Mouse (Mus musculus) heart, adult 8-10 months (tissue): ENCODE results near the gene Pappa. TPM values are rescaled to one million over a fixed set of nuclear protein-coding genes. Genes with fewer than 3 reads are reported as not detected.

Source experiments
- DNase-seq: peaks from one replicate; pipeline ENCODE4 v3.0.0; 2022; ENCODE audit warnings: low spot score
- total RNA-seq, 4 experiments: library from RNA; stranded (reverse); gene quantifications; 2 replicates each; pipeline ENCODE4 v1.2.4; 2022

The Pappa gene
- total RNA-seq, result under 1 TPM; 0.34 to 0.62 (median 0.41) TPM

GRCm38 (mm10) chr4:65123741-65124224 is at the start of gene Pappa:
TSS of gene Pappa (plus strand) at chr4:65124174.
- no peak for DNase-seq

- no peak for DNase-seq
These were observed 45.9 kb upstream of the Pappa start for GRCm38 (mm10) chr4:65077906-65078615.

GRCm38 (mm10) chr4:65086864-65087263 is 37.1 kb upstream of the Pappa start:
- DNase-seq, result no peak

- no peak for DNase-seq
These were observed 36.4 kb upstream of the Pappa start for GRCm38 (mm10) chr4:65087592-65087991.

GRCm38 (mm10) chr4:65092191-65092590 is 31.8 kb upstream of the Pappa start:
- no peak for DNase-seq

- DNase-seq, result no peak
These were observed 3.6 kb upstream of the Pappa start for GRCm38 (mm10) chr4:65120329-65120728.

- no peak for DNase-seq
These were observed 1.1 kb upstream of the Pappa start for GRCm38 (mm10) chr4:65122841-65123240.

- DNase-seq, result no peak
These were observed 586 bp downstream of the Pappa start for GRCm38 (mm10) chr4:65124369-65125151.

GRCm38 (mm10) chr4:65125341-65126332 is 1.7 kb downstream of the Pappa start:
- peak; percentile 22 for DNase-seq

- no peak for DNase-seq
These were observed 2.7 kb downstream of the Pappa start for GRCm38 (mm10) chr4:65126451-65127290.

- DNase-seq, result peak; percentile 35
These were observed 3.3 kb downstream of the Pappa start for GRCm38 (mm10) chr4:65127291-65127590.

- DNase-seq, result no peak
These were observed 8.7 kb downstream of the Pappa start for GRCm38 (mm10) chr4:65132657-65133056.

GRCm38 (mm10) chr4:65134358-65134757 is 10.4 kb downstream of the Pappa start:
- no peak for DNase-seq

- no peak for DNase-seq
These were observed 11.1 kb downstream of the Pappa start for GRCm38 (mm10) chr4:65135109-65135508.

GRCm38 (mm10) chr4:65136541-65136940 is 12.6 kb downstream of the Pappa start:
- DNase-seq, result no peak

- DNase-seq, result no peak
These were observed 23.0 kb downstream of the Pappa start for GRCm38 (mm10) chr4:65146936-65147335.

GRCm38 (mm10) chr4:65153601-65154000 is 29.6 kb downstream of the Pappa start:
- no peak for DNase-seq

GRCm38 (mm10) chr4:65156231-65156630 is 32.3 kb downstream of the Pappa start:
- DNase-seq, result no peak

GRCm38 (mm10) chr4:65158651-65159050 is 34.7 kb downstream of the Pappa start:
- DNase-seq, result no peak

- DNase-seq, result no peak
These were observed 35.5 kb downstream of the Pappa start for GRCm38 (mm10) chr4:65159481-65159880.

- no peak for DNase-seq
These were observed 39.7 kb downstream of the Pappa start for GRCm38 (mm10) chr4:65163698-65164097.
